Mouse (Mus musculus): ENCODE results near the gene Ccdc27.

DNA sequence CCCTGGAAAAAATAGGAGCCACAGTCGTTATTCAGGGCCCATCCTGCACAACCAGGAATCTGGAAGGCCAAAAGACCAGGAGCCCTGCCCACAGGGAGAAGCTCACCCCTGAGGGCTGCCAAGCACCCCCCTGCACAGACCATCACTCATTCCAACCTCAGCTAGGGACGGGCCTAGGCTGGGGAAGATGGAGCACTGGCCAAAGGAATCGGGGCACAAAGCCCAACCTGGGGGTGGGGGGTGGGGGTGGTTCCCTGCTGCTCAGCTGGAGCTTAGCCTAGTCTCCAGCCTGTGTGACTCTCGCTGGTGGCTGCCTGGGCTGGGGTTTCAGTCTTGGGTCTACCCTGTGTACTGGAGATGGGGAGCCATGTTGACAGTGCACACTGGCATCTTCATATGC lies 19.6 kb downstream of the Ccdc27 start:
- TF ChIP-seq CTCF (conservative IDR thresholded peaks at IDR 0.05; ENCODE audit: insufficient read depth, insufficient read length, low read depth, low read length) (no peak), POLR2A (IDR thresholded peaks at IDR 0.05; ENCODE audit: low read depth, low read length) (no peak)
